Mouse (Mus musculus): Measurements from ENCODE around the gene Nexn. TPM values are rescaled to one million over a fixed set of nuclear protein-coding genes. Genes with fewer than 3 reads are reported as not detected.

The Nexn gene
- polyA plus RNA-seq, 1 experiment from 2014 or later, result 2.2 TPM

GRCm38 (mm10) chr3:152272974-152273685 is 7.0 kb upstream of the Nexn start:
- H3K4me3 ChIP-seq (replicated peaks; ENCODE audit: low read depth, low read length), result no peak overlapping the region
- H3K9ac ChIP-seq (replicated peaks; ENCODE audit: low read length), result no peak overlapping the region
- no peak overlapping the region for H3K27ac ChIP-seq (replicated peaks; ENCODE audit: low read depth, low read length)
- no peak overlapping the region for H3K4me2 ChIP-seq (ENCODE audit: low read length)
- no peaks in the 10 kb centered on the region for H3K4me1 ChIP-seq (ENCODE audit: control insufficient read depth, insufficient read depth, low read length)
- no peaks in the 10 kb centered on the region for H3K9me3 ChIP-seq (ENCODE audit: control insufficient read depth, low read length)
- ATAC-seq (ENCODE audit: low FRiP score, low TSS enrichment) (no peak), DNase-seq (peak; percentile 36)
- H3K36me3 ChIP-seq (ENCODE audit: control insufficient read depth, insufficient read depth, low read length), result peaks cover 19% of the 10 kb centered on the region
- no peaks in the 10 kb centered on the region for H3K27me3 ChIP-seq (ENCODE audit: control insufficient read depth, insufficient read depth, low read length)
- 67% methylated on average over 20 of the region's 20 CpGs for WGBS

- DNase-seq (no peak), ATAC-seq (ENCODE audit: low FRiP score, low TSS enrichment) (no peak)
- no peaks in the 10 kb centered on the region for H3K4me1 ChIP-seq (ENCODE audit: control insufficient read depth, insufficient read depth, low read length)
- no peak overlapping the region for H3K4me3 ChIP-seq (replicated peaks; ENCODE audit: low read depth, low read length)
- H3K36me3 ChIP-seq (ENCODE audit: control insufficient read depth, insufficient read depth, low read length), result peaks cover 14% of the 10 kb centered on the region
- peaks cover 5% of the 10 kb centered on the region; the same call in 1 of the 2 replicates for H3K27me3 ChIP-seq (ENCODE audit: control insufficient read depth, insufficient read depth, low read length)
- 87% methylated on average over 6 of the region's 6 CpGs for WGBS
- H3K9me3 ChIP-seq (ENCODE audit: control insufficient read depth, low read length), result no peaks in the 10 kb centered on the region
- H3K9ac ChIP-seq (replicated peaks; ENCODE audit: low read length), result no peak overlapping the region
- no peak overlapping the region for H3K4me2 ChIP-seq (ENCODE audit: low read length)
- no peak overlapping the region for H3K27ac ChIP-seq (replicated peaks; ENCODE audit: low read depth, low read length)
Observed at GRCm38 (mm10) chr3:152271876-152272275, 5.7 kb upstream of the Nexn start.

DNA sequence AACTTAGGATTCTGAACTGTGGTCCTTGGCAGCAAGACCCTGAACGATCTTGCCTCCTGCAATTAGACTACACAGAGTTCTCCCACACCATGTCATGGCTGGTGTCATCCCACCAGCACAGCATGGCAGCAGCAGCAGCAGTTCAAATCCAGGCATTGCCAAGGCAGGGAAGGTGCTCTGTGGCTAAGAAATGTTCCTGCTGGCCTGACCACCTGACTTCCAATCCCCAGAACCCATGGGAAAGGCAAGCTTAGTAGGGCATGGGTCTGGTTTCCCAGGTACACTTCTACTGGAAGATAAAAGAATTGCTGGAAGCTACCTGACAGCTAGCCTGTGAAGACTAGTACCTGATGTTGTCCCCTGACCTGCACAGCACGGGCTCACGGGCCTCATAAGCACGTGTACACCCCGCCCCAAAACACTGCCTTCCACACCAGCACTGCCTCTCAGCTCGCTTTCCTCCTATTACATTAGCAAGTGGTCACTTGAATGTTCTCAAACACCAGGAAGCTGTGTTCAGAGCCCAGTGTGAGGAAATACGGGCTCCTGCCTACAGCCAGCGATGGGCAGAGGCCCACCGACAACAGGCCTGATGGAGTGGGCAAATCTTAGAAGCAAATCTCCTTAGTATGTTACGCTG is 5.0 kb upstream of the Nexn start:
- Histone ChIP-seq H3K36me3 (ENCODE audit: control insufficient read depth, insufficient read depth, low read length) (peaks cover 8% of the 10 kb centered on the region), H3K4me1 (ENCODE audit: control insufficient read depth, insufficient read depth, low read length) (no peaks in the 10 kb centered on the region), H3K4me3 (replicated peaks; ENCODE audit: low read depth, low read length) (no peak overlapping the region), H3K27me3 (ENCODE audit: control insufficient read depth, insufficient read depth, low read length) (peaks cover 5% of the 10 kb centered on the region; the same call in 1 of the 2 replicates), H3K9me3 (ENCODE audit: control insufficient read depth, low read length) (no peaks in the 10 kb centered on the region), H3K27ac (replicated peaks; ENCODE audit: low read depth, low read length) (no peak overlapping the region), H3K9ac (replicated peaks; ENCODE audit: low read length) (no peak overlapping the region), H3K4me2 (ENCODE audit: low read length) (no peak overlapping the region)
- DNase-seq, result no peak
- no peak for ATAC-seq (ENCODE audit: low FRiP score, low TSS enrichment)
- WGBS, result 90% methylated on average over 10 of the region's 10 CpGs

GRCm38 (mm10) chr3:152268099-152268498 is 1.9 kb upstream of the Nexn start:
- DNase-seq, result no peak
- no peak overlapping the region for H3K4me3 ChIP-seq (replicated peaks; ENCODE audit: low read depth, low read length)
- H3K36me3 ChIP-seq (ENCODE audit: control insufficient read depth, insufficient read depth, low read length), result no peaks in the 10 kb centered on the region
- no peak overlapping the region for H3K9ac ChIP-seq (replicated peaks; ENCODE audit: low read length)
- no peak overlapping the region for H3K4me2 ChIP-seq (ENCODE audit: low read length)
- 91% methylated on average over 14 of the region's 14 CpGs for WGBS
- H3K4me1 ChIP-seq (ENCODE audit: control insufficient read depth, insufficient read depth, low read length), result peaks cover 13% of the 10 kb centered on the region; the same call in 1 of the 2 replicates
- no peak overlapping the region for H3K27ac ChIP-seq (replicated peaks; ENCODE audit: low read depth, low read length)
- no peak for ATAC-seq (ENCODE audit: low FRiP score, low TSS enrichment)
- H3K9me3 ChIP-seq (ENCODE audit: control insufficient read depth, low read length), result no peaks in the 10 kb centered on the region
- peaks cover 19% of the 10 kb centered on the region for H3K27me3 ChIP-seq (ENCODE audit: control insufficient read depth, insufficient read depth, low read length)

GRCm38 (mm10) chr3:152265351-152266035 is 657 bp downstream of the Nexn start:
- DNase-seq, result peak; percentile 73
- H3K27me3 ChIP-seq (ENCODE audit: control insufficient read depth, insufficient read depth, low read length), result peaks cover 19% of the 10 kb centered on the region
- 1% methylated on average over 52 of the region's 63 CpGs for WGBS

DNA sequence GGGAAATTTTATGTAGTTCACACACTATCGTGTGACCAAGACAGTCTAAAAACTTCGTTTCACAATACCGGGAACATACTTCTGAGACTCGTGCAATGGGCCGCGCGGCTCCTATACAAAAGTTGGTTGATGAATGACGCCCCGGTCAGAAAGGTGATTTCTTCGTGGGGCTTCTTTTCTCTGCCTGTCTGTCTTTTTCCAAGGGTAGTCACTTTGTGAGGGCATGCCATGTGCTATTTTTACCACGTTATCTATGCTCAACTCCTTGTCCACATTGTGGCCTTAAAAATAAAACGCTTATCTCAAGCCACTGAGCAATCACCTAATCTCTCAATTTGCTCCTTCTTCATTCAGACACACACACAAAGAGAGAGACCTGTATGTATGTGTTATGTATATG is 1.3 kb downstream of the Nexn start:
- WGBS, result 38% methylated on average over 12 of the region's 12 CpGs
- no peak for DNase-seq
- Histone ChIP-seq H3K9me3 (ENCODE audit: control insufficient read depth, low read length) (no peaks in the 10 kb centered on the region), H3K4me2 (ENCODE audit: low read length) (peak overlapping the region; percentile 98), H3K9ac (replicated peaks; ENCODE audit: low read length) (no peak overlapping the region), H3K36me3 (ENCODE audit: control insufficient read depth, insufficient read depth, low read length) (no peaks in the 10 kb centered on the region), H3K4me3 (replicated peaks; ENCODE audit: low read depth, low read length) (peak overlapping the region; percentile 49), H3K4me1 (ENCODE audit: control insufficient read depth, insufficient read depth, low read length) (peaks cover 17% of the 10 kb centered on the region), H3K27ac (replicated peaks; ENCODE audit: low read depth, low read length) (no peak overlapping the region), H3K27me3 (ENCODE audit: control insufficient read depth, insufficient read depth, low read length) (peaks cover 19% of the 10 kb centered on the region)
- ATAC-seq (ENCODE audit: low FRiP score, low TSS enrichment), result no peak

More at GRCm38 (mm10) chr3:152265351-152266035, 657 bp downstream of the Nexn start:
- peak overlapping the region; percentile 60 for H3K9ac ChIP-seq (replicated peaks; ENCODE audit: low read length)
- no peaks in the 10 kb centered on the region for H3K36me3 ChIP-seq (ENCODE audit: control insufficient read depth, insufficient read depth, low read length)
- H3K4me3 ChIP-seq (replicated peaks; ENCODE audit: low read depth, low read length), result peak overlapping the region; percentile 49
- H3K9me3 ChIP-seq (ENCODE audit: control insufficient read depth, low read length), result no peaks in the 10 kb centered on the region
- ATAC-seq (ENCODE audit: low FRiP score, low TSS enrichment), result peak; percentile 82
- no peak overlapping the region for H3K27ac ChIP-seq (replicated peaks; ENCODE audit: low read depth, low read length)
- peak overlapping the region; percentile 98 for H3K4me2 ChIP-seq (ENCODE audit: low read length)
- H3K4me1 ChIP-seq (ENCODE audit: control insufficient read depth, insufficient read depth, low read length), result peaks cover 17% of the 10 kb centered on the region

DNA sequence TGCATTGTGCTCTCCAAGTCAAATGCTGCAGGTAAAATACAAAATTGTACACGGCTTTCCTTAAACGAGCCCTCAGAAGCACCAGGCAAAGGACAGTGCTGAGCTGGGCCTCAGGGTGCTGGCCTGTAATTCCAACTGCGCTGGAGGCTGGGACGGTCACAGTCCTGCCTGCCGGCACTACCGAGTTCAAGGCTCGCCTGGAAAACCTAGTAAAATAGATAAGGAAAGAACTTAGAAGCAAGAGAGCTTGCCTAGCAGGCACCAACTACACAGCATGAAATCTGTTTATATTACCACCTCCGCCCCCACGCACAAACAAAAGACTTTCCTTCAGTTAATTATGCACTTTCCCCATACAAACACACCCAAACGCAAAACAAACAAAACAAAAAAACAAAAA is 1.8 kb downstream of the Nexn start:
- WGBS, result 56% methylated on average over 10 of the region's 10 CpGs
- DNase-seq (no peak), ATAC-seq (ENCODE audit: low FRiP score, low TSS enrichment) (no peak)
- no peak overlapping the region for H3K4me2 ChIP-seq (ENCODE audit: low read length)
- peaks cover 19% of the 10 kb centered on the region for H3K27me3 ChIP-seq (ENCODE audit: control insufficient read depth, insufficient read depth, low read length)
- peaks cover 17% of the 10 kb centered on the region for H3K4me1 ChIP-seq (ENCODE audit: control insufficient read depth, insufficient read depth, low read length)
- H3K9me3 ChIP-seq (ENCODE audit: control insufficient read depth, low read length), result no peaks in the 10 kb centered on the region
- no peak overlapping the region for H3K9ac ChIP-seq (replicated peaks; ENCODE audit: low read length)
- H3K27ac ChIP-seq (replicated peaks; ENCODE audit: low read depth, low read length), result no peak overlapping the region
- no peaks in the 10 kb centered on the region for H3K36me3 ChIP-seq (ENCODE audit: control insufficient read depth, insufficient read depth, low read length)
- no peak overlapping the region for H3K4me3 ChIP-seq (replicated peaks; ENCODE audit: low read depth, low read length)

DNA sequence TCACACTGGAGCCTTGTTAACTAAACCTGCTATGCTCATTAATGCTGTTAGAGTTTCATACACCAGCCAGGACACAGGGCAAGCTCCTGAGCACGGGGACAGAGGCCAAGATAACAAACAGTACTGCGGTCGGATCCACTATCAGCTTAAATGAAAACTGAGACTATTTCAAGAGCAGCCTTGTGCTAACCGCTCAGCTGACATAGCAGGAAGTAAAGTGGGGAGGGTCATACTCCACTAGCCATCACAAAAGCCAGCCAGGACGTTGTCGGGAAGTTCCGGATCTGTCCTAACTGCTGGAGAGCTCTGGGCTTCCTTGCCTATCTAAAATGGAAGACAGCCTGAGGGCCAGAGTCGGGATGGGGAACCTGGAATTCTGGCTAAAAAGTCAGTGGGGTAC is 4.2 kb downstream of the Nexn start:
- DNase-seq, result no peak

More for the DNA sequence above, 4.2 kb downstream of the Nexn start:
- H3K4me2 ChIP-seq (ENCODE audit: low read length), result no peak overlapping the region
- ATAC-seq (ENCODE audit: low FRiP score, low TSS enrichment), result no peak
- H3K9ac ChIP-seq (replicated peaks; ENCODE audit: low read length), result no peak overlapping the region
- H3K27ac ChIP-seq (replicated peaks; ENCODE audit: low read depth, low read length), result no peak overlapping the region
- peaks cover 14% of the 10 kb centered on the region for H3K27me3 ChIP-seq (ENCODE audit: control insufficient read depth, insufficient read depth, low read length)
- H3K4me3 ChIP-seq (replicated peaks; ENCODE audit: low read depth, low read length), result no peak overlapping the region
- 20% methylated on average over 8 of the region's 8 CpGs for WGBS
- H3K36me3 ChIP-seq (ENCODE audit: control insufficient read depth, insufficient read depth, low read length), result no peaks in the 10 kb centered on the region
- peaks cover 17% of the 10 kb centered on the region for H3K4me1 ChIP-seq (ENCODE audit: control insufficient read depth, insufficient read depth, low read length)
- H3K9me3 ChIP-seq (ENCODE audit: control insufficient read depth, low read length), result no peaks in the 10 kb centered on the region
